Mouse (Mus musculus) embryonic facial prominence, embryonic 11.5 days (tissue): ENCODE data around the gene Gcnt7. TPM values are rescaled to one million over a fixed set of nuclear protein-coding genes. Genes with fewer than 3 reads are reported as not detected.

ENCODE experiments used
- ATAC-seq: fragments of 200-750 bp; cut with Nextera tagmentation; replicated peaks from 2 replicates; pipeline ENCODE4 v1.8.0; 2017; ENCODE audit warnings: low read depth; ENCODE audit not compliant: insufficient number of reproducible peaks, low FRiP score, low TSS enrichment
- DNase-seq: peaks from one replicate; pipeline ENCODE4 v3.0.0-alpha.2; 2015; ENCODE audit warnings: low spot score
- H3K27ac ChIP-seq: fragments of 300-500 bp; sonication (generic); replicated peaks from 2 replicates; pipeline ENCODE4 v1.5.1; 2014; ENCODE audit warnings: mild to moderate bottlenecking, low read depth, low read length, control low read depth
- H3K27me3 ChIP-seq: fragments of 300-500 bp; sonication (generic); 2 replicates; pipeline ENCODE4 v1.6.1; 2014; ENCODE audit warnings: mild to moderate bottlenecking, low read length, moderate library complexity, mixed read lengths; ENCODE audit not compliant: control insufficient read depth, insufficient read depth
- H3K36me3 ChIP-seq: fragments of 300-500 bp; sonication (generic); replicated peaks from 2 replicates; pipeline ENCODE4 v1.6.1; 2014; ENCODE audit warnings: low read depth, mild to moderate bottlenecking, low read length, moderate library complexity, mixed read lengths; ENCODE audit not compliant: control insufficient read depth, insufficient read depth
- H3K4me1 ChIP-seq: fragments of 300-500 bp; sonication (generic); 2 replicates; pipeline ENCODE4 v1.6.1; 2014; ENCODE audit warnings: low read length, mixed read lengths; ENCODE audit not compliant: control insufficient read depth, insufficient read depth
- H3K4me2 ChIP-seq: fragments of 300-500 bp; sonication (generic); 2 replicates; pipeline ENCODE4 v1.6.1; 2014; ENCODE audit warnings: low read depth, mild to moderate bottlenecking, control low read depth, low read length, moderate library complexity
- H3K4me3 ChIP-seq: fragments of 300-500 bp; sonication (generic); 2 replicates; pipeline ENCODE4 v1.5.1; 2014; ENCODE audit warnings: low read depth, low read length, control low read depth
- H3K9ac ChIP-seq: fragments of 300-500 bp; sonication (generic); replicated peaks from 2 replicates; pipeline ENCODE4 v1.6.1; 2014; ENCODE audit warnings: mild to moderate bottlenecking, control low read depth, low read length
- H3K9me3 ChIP-seq: fragments of 300-500 bp; sonication (generic); replicated peaks from 2 replicates; pipeline ENCODE4 v1.6.1; 2016; ENCODE audit warnings: mild to moderate bottlenecking, low read length, inconsistent platforms, mixed read lengths; ENCODE audit not compliant: control insufficient read depth
- WGBS: fragments of 180-500 bp; shearing (Covaris S2); extraction: QIAGEN DNeasy Blood & Tissue Kit; methylation state at CpG from one replicate; pipeline ENCODE4 v1.1.7; 2014; 5-methylcytosine and 5-hydroxymethylcytosine counted together
- polyA plus RNA-seq: library from polyadenylated mRNA; unstranded; fragments of >200 nt; fragmentation: Nextera tagmentation; extraction: Ambion mirVana; gene quantifications from 2 replicates; pipeline ENCODE4 v1.2.1, GENCODE M21; 2014

Gene Gcnt7
- polyA plus RNA-seq, 1 experiment from 2014 or later, result 0.22 TPM

DNA sequence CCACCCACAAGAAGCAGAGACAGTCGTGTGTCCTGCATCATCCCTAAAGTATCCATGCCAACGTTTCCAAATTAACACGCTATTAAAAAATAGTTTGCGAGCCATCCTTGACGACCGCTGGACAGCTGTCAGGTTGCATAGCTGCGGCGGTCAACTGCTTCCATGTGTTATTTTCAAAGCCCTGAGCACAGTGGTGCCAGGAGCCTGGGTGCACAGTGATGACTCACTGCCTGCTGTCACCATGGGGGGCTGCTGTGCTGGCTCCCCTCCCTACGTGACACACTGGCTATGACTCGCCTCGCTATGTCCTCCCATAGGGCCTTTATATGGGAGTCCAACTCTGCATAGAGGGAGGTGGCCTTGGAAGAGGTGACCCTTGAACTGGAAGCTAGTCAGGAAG, 47.3 kb downstream of the Gcnt7 start:
- H3K4me1 ChIP-seq, result no peaks in the 10 kb centered on the region; the same call in 1 of the 2 replicates
- H3K27me3 ChIP-seq, result no peaks in the 10 kb centered on the region
- ATAC-seq (no peak), DNase-seq (no peak)
- H3K4me3 ChIP-seq, result no peak overlapping the region
- no peaks in the 10 kb centered on the region for H3K36me3 ChIP-seq
- no peak overlapping the region for H3K9ac ChIP-seq
- H3K9me3 ChIP-seq, result no peaks in the 10 kb centered on the region
- no peak overlapping the region for H3K27ac ChIP-seq
- no peak overlapping the region for H3K4me2 ChIP-seq
- WGBS, result 77% methylated on average over 11 of the region's 11 CpGs

DNA sequence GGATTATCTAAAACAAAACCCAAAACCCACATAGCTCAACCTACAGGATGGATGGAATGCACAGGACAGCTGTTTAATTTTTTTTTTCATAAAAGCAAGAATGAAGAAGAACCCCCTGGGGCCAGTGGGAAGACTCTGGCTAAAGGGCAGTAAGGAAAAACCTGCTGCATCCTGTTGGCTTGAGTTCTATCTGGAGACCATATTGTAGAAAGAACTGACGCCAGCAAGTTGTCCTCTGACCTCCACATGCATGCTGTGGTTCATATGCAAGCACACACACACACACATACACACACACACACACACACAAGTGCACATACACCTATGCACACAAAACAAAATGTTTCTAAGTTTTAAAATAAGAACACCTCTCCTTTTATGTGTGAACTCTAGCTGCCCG, 47.7 kb downstream of the Gcnt7 start:
- DNase-seq (no peak), ATAC-seq (no peak)
- Histone ChIP-seq H3K27me3 (no peaks in the 10 kb centered on the region), H3K9me3 (no peaks in the 10 kb centered on the region), H3K4me2 (no peak overlapping the region), H3K4me1 (no peaks in the 10 kb centered on the region; the same call in 1 of the 2 replicates), H3K27ac (no peak overlapping the region), H3K4me3 (no peak overlapping the region), H3K36me3 (no peaks in the 10 kb centered on the region), H3K9ac (no peak overlapping the region)
- 74% methylated on average over 2 of the region's 2 CpGs for WGBS

DNA sequence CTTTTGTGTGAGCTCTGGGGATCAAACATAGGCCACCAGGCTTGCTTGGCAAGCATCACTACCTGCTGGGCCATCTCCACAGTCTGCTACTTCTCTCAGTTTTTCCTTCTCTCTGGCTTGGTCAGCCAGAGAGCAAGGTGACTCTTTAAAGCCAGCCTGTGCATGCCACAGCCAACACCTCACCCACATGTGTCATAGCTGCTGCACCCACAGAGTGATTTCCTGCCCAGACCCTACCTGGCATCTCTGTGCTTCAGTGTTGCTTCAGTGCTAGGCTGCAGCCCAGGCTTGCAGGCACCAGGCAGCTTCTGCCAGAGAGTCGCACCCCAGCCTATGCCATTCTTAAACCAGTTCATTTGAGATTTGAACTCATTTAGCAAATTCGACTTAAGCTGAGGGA, 50.9 kb downstream of the Gcnt7 start:
- no peaks in the 10 kb centered on the region; the same call in 1 of the 2 replicates for H3K4me1 ChIP-seq
- WGBS, result 61% methylated on average over 2 of the region's 2 CpGs
- no peaks in the 10 kb centered on the region for H3K36me3 ChIP-seq
- no peak overlapping the region for H3K4me2 ChIP-seq
- H3K9me3 ChIP-seq, result no peaks in the 10 kb centered on the region
- no peaks in the 10 kb centered on the region for H3K27me3 ChIP-seq
- H3K4me3 ChIP-seq, result no peak overlapping the region
- H3K27ac ChIP-seq, result no peak overlapping the region
- no peak overlapping the region for H3K9ac ChIP-seq
- no peak for DNase-seq
- no peak for ATAC-seq

DNA sequence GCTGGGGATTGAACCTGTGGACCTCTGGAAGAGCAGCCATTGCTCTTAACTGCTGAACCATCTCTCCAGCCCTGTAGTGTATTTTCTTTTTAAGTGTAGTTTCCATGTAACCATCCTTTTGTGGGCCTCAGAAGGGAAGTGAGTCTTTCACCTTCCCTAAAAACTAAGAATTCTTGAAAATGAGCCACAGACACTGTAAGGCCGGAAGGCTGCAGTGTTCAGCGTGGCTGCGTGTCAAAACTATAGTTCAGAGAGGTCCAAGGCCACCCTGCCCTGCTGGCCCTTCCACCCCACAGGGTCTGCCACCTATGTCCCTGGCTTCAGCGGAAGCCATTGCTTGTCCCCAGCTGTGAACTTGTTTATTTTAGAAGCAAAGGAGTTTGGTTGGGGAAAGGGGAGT, 52.2 kb downstream of the Gcnt7 start:
- no peaks in the 10 kb centered on the region for H3K4me1 ChIP-seq
- whole genome bisulfite sequencing, result 72% methylated on average over 4 of the region's 4 CpGs
- H3K27ac ChIP-seq, result no peak overlapping the region
- DNase-seq (no peak), ATAC-seq (no peak)
- no peak overlapping the region for H3K4me2 ChIP-seq
- H3K9ac ChIP-seq, result no peak overlapping the region
- no peaks in the 10 kb centered on the region for H3K9me3 ChIP-seq
- H3K4me3 ChIP-seq, result no peak overlapping the region
- no peaks in the 10 kb centered on the region for H3K36me3 ChIP-seq
- no peaks in the 10 kb centered on the region for H3K27me3 ChIP-seq

DNA sequence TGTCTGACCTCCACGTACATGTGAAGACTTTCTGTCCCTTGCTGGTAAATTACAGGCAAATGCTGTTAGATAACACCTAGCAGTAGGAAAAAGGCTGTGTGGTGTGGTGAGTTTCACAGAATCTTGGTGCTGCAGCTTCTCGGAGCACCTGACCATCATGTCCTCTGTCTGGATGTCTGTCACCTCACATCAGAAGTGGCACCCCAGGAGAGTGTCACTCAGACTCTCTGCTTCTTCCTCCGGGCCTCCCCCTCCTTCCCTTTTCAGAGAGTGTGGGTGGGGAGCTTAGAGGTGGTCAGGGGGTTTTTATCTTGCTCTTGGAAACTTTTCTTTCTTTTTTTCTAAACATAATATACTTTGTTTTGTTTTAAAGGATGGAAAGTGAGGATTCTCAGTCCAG, 53.4 kb downstream of the Gcnt7 start:
- Histone ChIP-seq H3K27me3 (no peaks in the 10 kb centered on the region; the same call in 1 of the 2 replicates), H3K4me1 (no peaks in the 10 kb centered on the region), H3K36me3 (no peaks in the 10 kb centered on the region), H3K9me3 (no peaks in the 10 kb centered on the region), H3K9ac (no peak overlapping the region), H3K27ac (no peak overlapping the region), H3K4me3 (no peak overlapping the region), H3K4me2 (no peak overlapping the region)
- DNase-seq (no peak), ATAC-seq (no peak)
- 72% methylated on average over 3 of the region's 3 CpGs for WGBS

DNA sequence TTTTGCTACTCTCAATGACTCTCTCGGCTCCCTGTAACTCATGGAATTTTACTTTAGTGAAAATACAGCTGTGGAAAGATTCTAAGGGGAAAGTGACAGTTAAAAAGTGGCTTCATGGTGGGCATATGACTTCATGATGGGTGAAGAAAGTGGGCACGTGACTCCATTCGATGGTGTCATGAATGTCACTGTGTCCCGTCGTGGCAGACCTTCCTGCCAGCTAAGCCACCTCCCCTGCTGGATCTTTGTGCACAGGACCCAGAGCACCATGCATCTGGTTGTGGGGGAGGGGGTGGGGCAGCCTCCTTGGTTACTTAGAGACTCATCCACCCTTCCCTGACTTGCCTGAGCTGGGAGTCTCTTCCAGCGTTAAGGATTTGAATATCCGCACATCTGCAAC, 54.2 kb downstream of the Gcnt7 start:
- Histone ChIP-seq H3K4me1 (no peaks in the 10 kb centered on the region), H3K36me3 (no peaks in the 10 kb centered on the region), H3K9me3 (no peaks in the 10 kb centered on the region), H3K4me2 (no peak overlapping the region), H3K27me3 (no peaks in the 10 kb centered on the region; the same call in 1 of the 2 replicates), H3K27ac (no peak overlapping the region), H3K4me3 (no peak overlapping the region), H3K9ac (no peak overlapping the region)
- WGBS, result 62% methylated on average over 7 of the region's 7 CpGs
- ATAC-seq (no peak), DNase-seq (no peak)

DNA sequence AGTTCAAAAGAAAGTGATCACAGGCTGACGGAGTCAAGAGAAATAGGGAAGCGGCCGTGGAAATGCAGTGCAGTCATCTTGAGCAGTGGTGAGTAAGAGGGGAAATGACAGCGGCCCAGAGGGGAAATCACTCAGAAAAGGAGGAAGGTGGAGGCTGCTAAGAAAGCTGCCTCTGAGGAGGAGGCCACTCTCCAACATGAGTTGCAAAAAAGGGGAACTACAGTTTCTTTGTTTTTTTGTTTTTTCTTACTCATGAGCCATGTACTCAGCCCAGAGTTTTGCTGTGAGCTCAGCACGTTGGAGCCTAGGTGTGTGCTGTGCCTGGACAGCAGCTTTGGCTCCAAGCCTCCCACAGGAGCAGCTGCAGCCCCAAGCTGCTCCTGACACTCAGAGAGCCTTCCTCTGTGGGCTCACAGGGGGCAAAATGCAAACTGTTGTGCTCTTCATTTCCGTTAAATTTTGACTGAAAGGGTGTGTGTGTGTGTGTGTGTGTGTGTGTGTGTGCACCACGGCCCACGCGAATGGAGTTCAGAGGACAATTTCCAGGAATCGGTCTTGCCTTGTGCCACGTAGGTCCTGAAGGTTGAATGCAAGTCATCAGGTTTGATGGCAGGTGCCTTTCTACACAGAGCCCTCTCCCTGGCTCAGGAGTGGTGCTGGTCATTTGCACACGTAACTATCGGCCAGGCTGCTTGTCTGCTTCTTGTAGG, 57.1 kb downstream of the Gcnt7 start:
- DNase-seq (no peak), ATAC-seq (no peak)
- Histone ChIP-seq H3K4me2 (no peak overlapping the region), H3K4me1 (no peaks in the 10 kb centered on the region), H3K27ac (no peak overlapping the region), H3K4me3 (no peak overlapping the region), H3K9ac (no peak overlapping the region), H3K9me3 (no peaks in the 10 kb centered on the region), H3K27me3 (no peaks in the 10 kb centered on the region; the same call in 1 of the 2 replicates), H3K36me3 (no peaks in the 10 kb centered on the region)
- WGBS, result 66% methylated on average over 13 of the region's 13 CpGs
